Mouse (Mus musculus) layer of hippocampus, postnatal 10 days (tissue): ENCODE data around the gene Ccdc83. TPM values are rescaled to one million over a fixed set of nuclear protein-coding genes. Genes with fewer than 3 reads are reported as not detected.
A peak's percentile ranks its signal among the peaks of the same experiment; 100 is the strongest.

Experiments
- DNase-seq, 2 experiments: peaks; one replicate each; pipeline ENCODE4 v3.0.0; 2021; ENCODE audit warnings: low spot score in 2 of 2
- long read RNA-seq: library from polyadenylated mRNA; stranded (forward); transcript quantifications from one replicate; pipeline ENCODE4 v2.0.0, GENCODE M21; 2023
- total RNA-seq, 2 experiments: library from RNA; stranded (reverse); gene quantifications; 2 replicates each; pipeline ENCODE4 v1.2.3; 2021

Gene Ccdc83
- total RNA-seq: not detected
- long read RNA-seq: 0 reads

- DNase-seq: peak; percentile 78 to 87
Observed at GRCm38 (mm10) chr7:90265289-90265970, at the start of gene Ccdc83. Ccdc83 (minus strand) TSS chr7:90265777.

- DNase-seq: no peak
Observed at GRCm38 (mm10) chr7:90313421-90313820, 47.8 kb upstream of the Ccdc83 start.

- DNase-seq: no peak
Observed at GRCm38 (mm10) chr7:90312151-90312883, 46.7 kb upstream of the Ccdc83 start.

GRCm38 (mm10) chr7:90308003-90308402 is 42.4 kb upstream of the Ccdc83 start:
- no peak for DNase-seq

GRCm38 (mm10) chr7:90306968-90307367 is 41.4 kb upstream of the Ccdc83 start:
- no peak for DNase-seq

DNA sequence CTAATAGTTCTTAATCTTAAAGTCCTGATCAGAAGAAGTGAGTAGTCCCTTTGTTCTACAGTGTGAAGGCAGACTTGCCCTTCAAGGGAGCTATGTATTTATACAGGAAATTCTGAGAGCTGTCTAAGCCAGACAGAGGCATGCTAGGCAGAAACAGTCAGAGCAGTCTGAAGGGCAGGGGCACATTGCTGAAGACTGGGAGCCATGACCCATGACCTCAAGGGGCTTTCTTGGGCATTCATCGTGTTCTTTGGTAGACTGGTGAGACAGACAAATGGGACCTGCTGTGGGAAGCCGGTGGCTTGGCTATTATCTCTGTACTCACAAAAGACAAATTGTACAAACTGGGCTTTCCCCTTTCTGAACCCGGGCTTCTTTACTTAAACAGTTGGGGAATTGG is 40.5 kb upstream of the Ccdc83 start:
- DNase-seq: no peak

DNA sequence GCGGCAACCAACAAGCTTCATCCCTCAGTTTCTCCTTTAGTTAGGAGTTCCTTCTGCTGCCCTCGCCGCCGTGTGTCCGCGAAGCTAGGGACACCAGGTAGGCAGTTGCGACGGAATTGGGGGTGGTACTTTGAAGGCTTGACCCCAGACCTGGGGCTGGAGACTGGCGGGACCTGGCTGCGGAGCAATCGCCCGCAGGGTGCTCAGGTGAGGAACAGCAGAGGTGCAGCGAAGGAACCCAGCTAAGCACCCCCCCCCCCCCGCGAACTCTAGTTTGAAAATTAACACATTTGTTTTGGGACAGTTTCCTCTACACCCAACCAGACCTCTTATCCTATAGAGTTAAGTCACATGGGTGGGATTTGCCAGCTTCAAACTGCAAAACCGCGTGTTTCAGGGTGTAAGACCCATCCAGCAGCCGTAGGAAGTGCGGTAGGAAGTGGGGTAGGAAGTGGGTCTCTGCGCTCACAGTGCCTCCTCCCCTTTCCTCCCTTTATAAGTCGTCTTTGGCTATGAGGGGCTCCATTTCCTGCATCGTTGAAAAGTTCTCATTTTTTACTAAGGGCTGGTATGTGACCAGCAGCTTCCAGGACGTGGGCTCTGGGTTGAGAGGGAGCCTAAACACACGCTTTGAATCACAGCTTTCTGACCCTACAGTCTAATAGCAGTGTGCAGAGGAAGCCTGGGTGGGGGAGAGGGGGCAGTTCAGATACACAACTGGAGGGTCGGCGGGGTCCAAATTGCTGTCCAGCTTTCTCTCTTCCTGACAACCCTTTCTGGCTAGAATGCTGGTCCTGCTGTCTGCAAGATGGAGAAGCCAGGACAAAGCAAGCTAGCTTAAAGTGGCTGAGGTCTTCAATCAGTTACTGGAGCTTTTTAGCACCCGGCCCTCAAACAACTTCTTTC is 37.3 kb upstream of the Ccdc83 start:
- no peak for DNase-seq

DNA sequence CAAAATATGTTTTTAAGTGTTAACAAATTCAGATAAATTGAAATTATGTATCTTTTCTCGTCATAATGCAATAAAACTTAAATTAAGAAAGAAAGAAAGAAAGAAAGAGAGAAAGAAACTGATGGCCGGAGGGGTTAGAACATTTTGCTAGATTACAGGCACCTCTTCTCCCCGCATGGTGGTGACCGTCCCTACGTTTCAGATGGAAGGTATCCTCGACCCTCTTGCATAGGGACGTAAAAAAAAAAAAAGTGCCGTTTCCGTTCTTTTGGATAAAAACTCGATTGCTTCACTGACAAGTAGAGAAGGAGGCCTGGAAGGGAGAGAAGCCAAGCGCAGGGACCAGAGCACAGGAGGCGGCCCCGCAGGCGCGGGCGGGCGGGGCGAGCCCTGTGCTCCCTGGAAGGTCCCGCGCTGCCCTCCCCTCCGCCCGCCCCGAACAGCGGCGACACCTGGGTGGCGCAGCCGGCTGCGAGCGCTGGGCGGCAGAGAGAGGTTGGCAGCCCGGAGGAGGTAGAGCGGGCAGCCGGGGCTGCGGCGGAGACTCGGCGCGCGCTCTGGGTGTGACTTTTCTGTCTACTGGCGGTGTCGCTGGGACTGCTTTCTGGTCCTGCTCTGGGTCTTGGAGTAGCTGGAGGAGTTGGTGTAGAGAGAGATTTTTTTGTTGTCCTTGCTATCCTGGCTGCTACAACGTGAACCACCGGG is 36.5 kb upstream of the Ccdc83 start, which contains the start of gene Sytl2:
TSS of gene Sytl2 (plus strand) at position 311 of the 705 bp plus-strand sequence.
- DNase-seq: peak; percentile 8 to 32

GRCm38 (mm10) chr7:90291885-90292284 is 26.3 kb upstream of the Ccdc83 start:
- DNase-seq: no peak

- no peak for DNase-seq
Observed at GRCm38 (mm10) chr7:90284793-90285192, 19.2 kb upstream of the Ccdc83 start.

- no peak for DNase-seq
Observed at GRCm38 (mm10) chr7:90282786-90283185, 17.2 kb upstream of the Ccdc83 start.

- no peak for DNase-seq
Observed at GRCm38 (mm10) chr7:90281759-90282546, 16.4 kb upstream of the Ccdc83 start.

DNA sequence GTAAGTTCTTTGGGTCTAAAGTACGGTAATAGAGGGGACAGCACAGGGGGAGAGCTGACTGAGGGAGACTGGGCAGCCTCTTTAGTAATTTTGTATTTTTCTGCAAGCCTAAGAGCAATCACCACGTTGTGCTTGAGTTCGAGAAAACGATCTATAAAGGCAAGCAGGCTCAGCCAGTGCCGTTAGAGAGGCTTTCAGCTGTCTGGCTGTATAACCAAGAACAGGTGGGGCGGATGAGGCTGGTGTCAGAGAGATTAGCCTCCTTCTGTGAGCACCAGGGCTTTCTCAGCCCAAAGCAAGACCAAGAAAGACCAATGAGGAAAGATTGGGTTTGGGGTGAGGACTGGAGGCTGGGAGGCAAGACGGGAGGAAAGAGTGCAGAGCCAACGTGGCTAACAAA is 15.3 kb upstream of the Ccdc83 start:
- DNase-seq: no peak

DNA sequence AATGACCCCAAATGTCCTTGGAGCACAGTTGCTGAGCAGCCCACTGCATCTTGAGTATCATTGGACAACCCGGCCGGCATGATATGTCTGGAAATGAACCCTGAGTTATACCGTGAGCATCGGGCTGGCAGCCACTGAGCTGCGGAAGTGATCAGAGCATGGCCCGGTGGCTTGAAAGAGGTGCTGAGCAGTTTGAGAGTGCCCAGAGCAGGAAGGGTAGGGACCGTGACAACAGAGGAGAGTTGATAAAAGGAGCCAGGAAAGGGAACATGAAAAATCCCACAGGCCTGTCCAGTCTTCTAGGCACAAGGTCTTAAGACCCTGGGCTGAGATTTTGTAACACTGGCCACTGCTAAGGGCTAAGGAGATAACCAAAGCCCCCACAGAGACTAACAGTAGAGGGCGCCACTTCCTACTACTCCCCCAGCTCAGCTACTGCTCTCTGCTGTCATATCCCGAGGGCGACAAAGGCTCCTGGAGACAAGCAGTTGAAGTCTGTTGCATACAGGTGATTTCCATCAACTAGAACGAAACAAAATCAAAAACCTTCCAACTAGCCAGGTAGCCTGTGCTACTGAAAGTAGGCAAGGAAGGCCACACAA is 14.8 kb upstream of the Ccdc83 start:
- DNase-seq: peak in 1 of 2 experiments; percentile 39

DNA sequence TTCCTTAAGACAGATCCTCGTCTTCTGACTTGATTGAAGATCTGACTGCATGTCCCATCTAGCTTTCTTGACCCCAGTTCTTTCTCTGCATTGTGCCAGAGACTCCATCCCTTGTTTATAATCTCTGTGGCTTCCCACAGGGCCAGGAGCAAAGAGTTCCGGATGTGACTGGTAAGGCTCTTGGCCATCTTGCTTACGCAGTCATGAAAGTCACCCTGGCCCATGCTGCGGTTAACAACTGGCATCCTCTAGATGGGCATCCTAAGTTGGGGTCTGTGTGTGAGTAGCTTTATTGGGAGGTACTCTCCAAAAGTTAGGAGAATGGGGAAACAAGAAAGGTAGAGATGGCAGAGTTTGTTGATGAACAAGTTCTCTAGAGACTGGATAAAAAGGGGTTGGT is 13.6 kb upstream of the Ccdc83 start:
- DNase-seq: no peak

- DNase-seq: no peak
Observed at GRCm38 (mm10) chr7:90277769-90278168, 12.2 kb upstream of the Ccdc83 start.

GRCm38 (mm10) chr7:90277246-90277645 is 11.7 kb upstream of the Ccdc83 start:
- DNase-seq: no peak

DNA sequence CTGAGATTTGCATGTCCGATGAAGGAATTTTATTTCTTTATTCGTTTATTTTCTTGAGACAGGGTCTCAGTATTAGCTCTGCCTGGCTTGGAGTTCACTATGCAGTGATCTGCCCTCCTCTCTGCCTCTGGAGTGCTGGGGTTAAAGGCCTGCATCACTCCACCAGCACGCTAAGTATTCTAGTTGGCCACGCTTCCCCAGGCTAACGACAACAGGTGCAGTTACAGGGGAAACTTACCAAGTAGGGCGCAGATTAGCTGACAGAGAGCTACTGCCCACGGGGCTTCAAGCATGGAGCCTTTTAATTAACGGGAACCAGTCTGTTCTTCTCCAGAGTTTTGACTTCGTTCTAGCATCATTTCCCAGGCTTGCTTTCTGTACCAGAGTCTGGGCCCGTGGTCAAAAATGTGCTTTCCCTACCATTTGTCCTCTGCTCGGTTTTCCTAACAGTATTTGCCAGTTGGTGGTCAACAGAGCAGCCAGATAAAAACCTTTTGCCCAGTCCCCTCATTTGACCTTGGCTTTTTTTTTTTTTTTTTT is 9.1 kb upstream of the Ccdc83 start:
- peak; percentile 23 to 25 for DNase-seq

GRCm38 (mm10) chr7:90270141-90270540 is 4.6 kb upstream of the Ccdc83 start:
- no peak for DNase-seq
